Mouse (Mus musculus) limb, embryonic 10.5 days (tissue): ENCODE measurements at regions not wholly inside any gene's neighbourhood (a gene's known extent, or its start where the extent isn't known, plus 50 kb on each side); places are given as distances from the start of the nearest gene placed in this dataset.

Experiments
- DNase-seq: peaks from one replicate; pipeline ENCODE4 v3.0.0-alpha.2; 2017; ENCODE audit warnings: low spot score
- H3K27ac ChIP-seq: fragments of 300-500 bp; sonication (generic); 2 replicates; pipeline ENCODE4 v1.5.1; 2016; ENCODE audit warnings: mild to moderate bottlenecking
- H3K27me3 ChIP-seq: fragments of 300-500 bp; sonication (generic); 2 replicates; pipeline ENCODE4 v1.6.1; 2016; ENCODE audit warnings: low read depth, mild to moderate bottlenecking; ENCODE audit not compliant: poor library complexity, severe bottlenecking
- H3K36me3 ChIP-seq: fragments of 300-500 bp; sonication (generic); 2 replicates; pipeline ENCODE4 v1.6.1; 2016; ENCODE audit warnings: mild to moderate bottlenecking, moderate library complexity
- H3K4me1 ChIP-seq: fragments of 300-500 bp; sonication (generic); 2 replicates; pipeline ENCODE4 v1.6.1; 2016
- H3K4me3 ChIP-seq: fragments of 300-500 bp; sonication (generic); 2 replicates; pipeline ENCODE4 v1.5.1; 2016; ENCODE audit warnings: mild to moderate bottlenecking, moderate library complexity
- H3K9me3 ChIP-seq: fragments of 300-500 bp; sonication (generic); replicated peaks from 2 replicates; pipeline ENCODE4 v1.6.1; 2016; ENCODE audit warnings: mild to moderate bottlenecking
- WGBS: fragments of 180-500 bp; shearing (Covaris S2); methylation state at CpG from one replicate; pipeline ENCODE4 v1.1.7; 2016; 5-methylcytosine and 5-hydroxymethylcytosine counted together

DNA sequence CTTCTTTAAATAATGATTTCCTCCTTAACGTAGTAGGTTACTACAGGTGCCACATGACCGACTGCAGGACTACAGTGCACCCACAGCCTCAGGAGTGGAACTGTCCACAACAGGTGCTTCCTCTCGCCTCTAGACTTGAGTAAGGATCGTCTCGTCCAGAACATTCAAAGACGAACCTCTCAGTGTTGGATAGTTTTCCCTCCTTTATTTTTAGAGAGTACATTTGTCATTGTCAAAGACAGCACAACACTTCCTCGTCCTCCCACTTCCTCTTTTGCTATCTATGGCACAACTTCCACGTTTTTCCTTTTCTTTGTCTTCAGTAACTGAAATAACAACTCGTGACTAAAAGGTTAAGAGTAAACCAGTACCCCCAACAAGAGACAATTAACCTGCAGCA is 120.7 kb downstream of the Rpl36a-ps1 start:
- 87% methylated on average over 9 of the region's 9 CpGs for WGBS
- no peak overlapping the region for H3K27ac ChIP-seq
- H3K9me3 ChIP-seq = no peaks in the 10 kb centered on the region

DNA sequence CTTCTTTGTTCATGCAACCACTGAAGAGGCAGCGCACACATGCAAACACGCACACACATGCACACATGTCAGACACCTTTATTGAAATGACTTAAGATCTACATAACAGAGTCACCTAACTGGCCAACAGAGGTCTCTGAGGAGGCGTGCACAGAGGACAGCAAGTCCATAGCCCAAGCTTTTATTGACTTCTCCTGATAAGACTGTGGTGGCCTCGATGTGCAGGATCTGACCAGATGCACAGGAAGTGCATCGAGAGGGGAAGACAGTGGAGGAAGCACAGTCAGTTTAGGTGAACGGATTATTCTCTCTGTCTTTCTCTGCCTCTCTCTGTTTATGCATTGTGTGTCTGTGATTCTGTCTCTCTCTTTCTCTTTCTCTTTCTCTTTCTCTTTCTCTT is 124.2 kb downstream of the Rpl36a-ps1 start:
- H3K27ac ChIP-seq = no peak overlapping the region
- DNase-seq = no peak
- 82% methylated on average over 6 of the region's 6 CpGs for WGBS

More for the DNA sequence above, 120.7 kb downstream of the Rpl36a-ps1 start:
- no peak overlapping the region for H3K4me3 ChIP-seq
- H3K4me1 ChIP-seq = no peaks in the 10 kb centered on the region
- H3K36me3 ChIP-seq = no peaks in the 10 kb centered on the region
- H3K27me3 ChIP-seq = no peaks in the 10 kb centered on the region
- DNase-seq = no peak

GRCm38 (mm10) chr14:98866880-98867279 is 127.2 kb downstream of the Rpl36a-ps1 start:
- H3K36me3 ChIP-seq = no peaks in the 10 kb centered on the region
- H3K9me3 ChIP-seq = no peaks in the 10 kb centered on the region
- peaks cover 11% of the 10 kb centered on the region; the same call in 1 of the 2 replicates for H3K27me3 ChIP-seq
- DNase-seq = no peak
- no peak overlapping the region for H3K27ac ChIP-seq
- no peak overlapping the region for H3K4me3 ChIP-seq
- H3K4me1 ChIP-seq = peaks cover 14% of the 10 kb centered on the region; the same call in 1 of the 2 replicates

More for the DNA sequence above, 124.2 kb downstream of the Rpl36a-ps1 start:
- Histone ChIP-seq H3K4me1 (no peaks in the 10 kb centered on the region), H3K4me3 (no peak overlapping the region), H3K36me3 (no peaks in the 10 kb centered on the region), H3K27me3 (no peaks in the 10 kb centered on the region), H3K9me3 (no peaks in the 10 kb centered on the region)

- WGBS = 88% methylated on average over 6 of the region's 6 CpGs
These were observed 130.1 kb downstream of the Rpl36a-ps1 start for GRCm38 (mm10) chr14:98864001-98864400.

GRCm38 (mm10) chr14:98863598-98863997 is 130.5 kb downstream of the Rpl36a-ps1 start:
- Histone ChIP-seq H3K4me1 (peaks cover 17% of the 10 kb centered on the region), H3K27ac (no peak overlapping the region), H3K36me3 (no peaks in the 10 kb centered on the region), H3K9me3 (no peaks in the 10 kb centered on the region), H3K27me3 (peaks cover 13% of the 10 kb centered on the region; the same call in 1 of the 2 replicates), H3K4me3 (no peak overlapping the region)
- WGBS = 65% methylated on average over 11 of the region's 11 CpGs
- no peak for DNase-seq

More at GRCm38 (mm10) chr14:98864001-98864400, 130.1 kb downstream of the Rpl36a-ps1 start:
- H3K4me1 ChIP-seq = peaks cover 14% of the 10 kb centered on the region; the same call in 1 of the 2 replicates
- no peak overlapping the region for H3K27ac ChIP-seq
- no peaks in the 10 kb centered on the region for H3K36me3 ChIP-seq
- no peak overlapping the region for H3K4me3 ChIP-seq
- H3K27me3 ChIP-seq = peaks cover 13% of the 10 kb centered on the region; the same call in 1 of the 2 replicates
- DNase-seq = no peak
- H3K9me3 ChIP-seq = no peaks in the 10 kb centered on the region

- peaks cover 19% of the 10 kb centered on the region; the same call in 1 of the 2 replicates for H3K27me3 ChIP-seq
- H3K36me3 ChIP-seq = no peaks in the 10 kb centered on the region
- WGBS = 83% methylated on average over 5 of the region's 5 CpGs
- H3K9me3 ChIP-seq = no peaks in the 10 kb centered on the region
- H3K4me1 ChIP-seq = peaks cover 27% of the 10 kb centered on the region
- no peak for DNase-seq
- H3K4me3 ChIP-seq = no peak overlapping the region
- H3K27ac ChIP-seq = no peak overlapping the region
These were observed 131.9 kb downstream of the Rpl36a-ps1 start for GRCm38 (mm10) chr14:98862095-98862735.

DNA sequence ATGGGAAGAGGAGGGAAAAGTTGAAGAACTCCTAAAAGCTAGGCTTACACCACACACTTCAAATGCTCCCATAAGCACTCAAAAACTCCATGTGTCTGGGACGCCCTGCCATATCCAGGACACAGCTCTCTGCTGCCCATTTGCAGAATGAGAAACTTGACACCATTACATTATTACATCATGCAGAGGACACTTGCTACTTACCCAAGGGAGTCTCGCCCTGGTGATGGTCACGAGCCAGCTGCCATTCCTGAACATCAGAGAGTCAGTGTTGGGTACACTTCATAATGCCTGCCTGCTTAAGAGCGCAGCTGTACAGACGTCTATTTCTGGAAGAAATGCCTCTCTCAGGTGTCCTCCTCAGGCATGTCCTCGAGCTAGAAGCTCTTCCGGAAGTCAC is 135.3 kb downstream of the Rpl36a-ps1 start:
- Histone ChIP-seq H3K9me3 (no peaks in the 10 kb centered on the region), H3K4me1 (peaks cover 21% of the 10 kb centered on the region), H3K27me3 (peaks cover 19% of the 10 kb centered on the region; the same call in 1 of the 2 replicates), H3K36me3 (no peaks in the 10 kb centered on the region), H3K4me3 (no peak overlapping the region), H3K27ac (no peak overlapping the region)
- WGBS = 78% methylated on average over 7 of the region's 7 CpGs
- no peak for DNase-seq

- no peaks in the 10 kb centered on the region for H3K27me3 ChIP-seq
- no peaks in the 10 kb centered on the region for H3K9me3 ChIP-seq
- no peak overlapping the region for H3K27ac ChIP-seq
- H3K4me3 ChIP-seq = no peak overlapping the region
- no peaks in the 10 kb centered on the region for H3K36me3 ChIP-seq
- H3K4me1 ChIP-seq = peaks cover 16% of the 10 kb centered on the region
- no peak for DNase-seq
- WGBS = 71% methylated on average over 1 of the region's 1 CpGs
These were observed 145.6 kb downstream of the Rpl36a-ps1 start for GRCm38 (mm10) chr14:98848500-98848899.

GRCm38 (mm10) chr14:98844221-98844620 is 149.9 kb downstream of the Rpl36a-ps1 start:
- Histone ChIP-seq H3K27ac (no peak overlapping the region), H3K4me1 (peaks cover 4% of the 10 kb centered on the region; the same call in 1 of the 2 replicates), H3K27me3 (no peaks in the 10 kb centered on the region), H3K36me3 (no peaks in the 10 kb centered on the region), H3K4me3 (no peak overlapping the region), H3K9me3 (no peaks in the 10 kb centered on the region)
- DNase-seq = no peak
- WGBS = 90% methylated on average over 2 of the region's 2 CpGs

DNA sequence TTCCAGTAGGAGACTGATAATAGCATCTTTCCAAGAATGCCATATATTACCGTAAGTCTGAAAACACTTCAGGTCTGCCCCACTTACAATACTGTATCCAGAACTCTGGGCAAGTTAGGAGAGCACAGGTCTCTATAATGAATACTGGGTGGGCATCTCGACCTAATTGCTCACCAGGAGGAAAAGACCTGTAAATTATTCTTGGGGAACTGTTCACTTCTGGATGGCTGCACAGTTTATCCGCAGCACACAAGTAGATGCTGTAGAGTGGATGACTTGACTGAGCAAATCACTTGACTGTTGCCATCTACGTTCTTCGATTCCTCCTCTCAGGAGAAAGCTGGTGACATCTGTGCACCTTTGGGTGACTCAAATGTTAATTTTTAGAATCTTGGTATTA is 159.8 kb downstream of the Rpl36a-ps1 start:
- Histone ChIP-seq H3K9me3 (no peaks in the 10 kb centered on the region), H3K4me3 (no peak overlapping the region), H3K36me3 (no peaks in the 10 kb centered on the region), H3K27me3 (no peaks in the 10 kb centered on the region), H3K27ac (no peak overlapping the region), H3K4me1 (peaks cover 39% of the 10 kb centered on the region)
- WGBS = 85% methylated on average over 5 of the region's 5 CpGs
- DNase-seq = no peak

GRCm38 (mm10) chr14:98833230-98833999 is 160.7 kb downstream of the Rpl36a-ps1 start:
- H3K4me3 ChIP-seq = no peak overlapping the region
- peak overlapping the region; percentile 36; the same call in 1 of the 2 replicates for H3K27ac ChIP-seq
- H3K9me3 ChIP-seq = no peaks in the 10 kb centered on the region
- 66% methylated on average over 13 of the region's 13 CpGs for WGBS
- no peaks in the 10 kb centered on the region for H3K27me3 ChIP-seq
- peaks cover 39% of the 10 kb centered on the region for H3K4me1 ChIP-seq
- DNase-seq = no peak
- H3K36me3 ChIP-seq = no peaks in the 10 kb centered on the region

DNA sequence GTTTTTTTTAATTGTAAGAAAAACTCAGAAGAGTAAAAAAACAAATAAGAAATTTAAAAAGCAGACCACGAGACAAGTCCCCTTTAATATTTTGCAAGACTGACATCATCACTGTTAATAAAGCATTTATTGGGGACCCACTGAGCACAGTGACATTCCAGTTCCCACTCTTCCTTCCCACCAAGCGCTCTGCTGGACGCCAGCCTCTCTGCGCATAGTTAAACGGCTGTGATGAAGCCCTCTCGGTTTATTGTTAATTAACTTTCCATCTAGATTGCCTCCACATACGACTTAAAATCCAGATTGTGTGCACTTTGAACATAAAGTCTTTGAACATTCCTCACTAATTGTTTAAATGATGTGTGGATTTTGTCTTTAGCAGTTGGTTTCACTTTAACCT is 161.7 kb downstream of the Rpl36a-ps1 start:
- peaks cover 43% of the 10 kb centered on the region for H3K4me1 ChIP-seq
- no peaks in the 10 kb centered on the region for H3K9me3 ChIP-seq
- no peaks in the 10 kb centered on the region for H3K36me3 ChIP-seq
- H3K27me3 ChIP-seq = no peaks in the 10 kb centered on the region
- H3K4me3 ChIP-seq = no peak overlapping the region
- DNase-seq = no peak
- no peak overlapping the region for H3K27ac ChIP-seq
- 43% methylated on average over 7 of the region's 7 CpGs for WGBS

- H3K4me1 ChIP-seq = peaks cover 42% of the 10 kb centered on the region
- no peaks in the 10 kb centered on the region for H3K27me3 ChIP-seq
- H3K4me3 ChIP-seq = no peak overlapping the region
- no peaks in the 10 kb centered on the region for H3K9me3 ChIP-seq
- H3K36me3 ChIP-seq = no peaks in the 10 kb centered on the region
- DNase-seq = no peak
- 76% methylated on average over 5 of the region's 5 CpGs for WGBS
- no peak overlapping the region; the same call in 1 of the 2 replicates for H3K27ac ChIP-seq
These were observed 164.0 kb downstream of the Rpl36a-ps1 start for GRCm38 (mm10) chr14:98829958-98830633.
